Mouse (Mus musculus): Measurements from ENCODE around the gene Cope. TPM values are rescaled to one million over a fixed set of nuclear protein-coding genes. Genes with fewer than 3 reads are reported as not detected.

Gene Cope
- polyA plus RNA-seq, 1 experiment from 2014 or later: 288 TPM

DNA sequence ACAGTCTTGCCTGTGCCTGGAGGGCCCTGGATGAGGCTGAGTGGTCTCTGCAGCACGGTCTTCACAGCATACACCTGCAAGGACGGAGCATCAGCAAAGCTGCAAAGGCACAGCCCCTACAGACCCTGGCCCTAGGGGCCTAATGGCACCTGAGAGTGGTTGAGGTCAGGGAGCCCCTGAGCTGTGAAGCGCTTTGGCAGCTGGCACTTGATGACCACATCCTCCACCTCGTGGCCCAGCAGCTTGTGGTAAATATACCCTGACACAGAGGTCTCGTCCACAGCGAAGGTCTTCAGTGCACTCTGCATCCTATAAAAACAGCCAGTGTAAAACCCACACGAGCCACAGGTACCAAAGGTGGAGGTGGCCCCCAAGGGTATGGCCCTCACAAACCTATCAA lies 36.6 kb downstream of the Cope start:
- Histone ChIP-seq H3K9me3 (ENCODE audit: control insufficient read depth, low read length) (no peaks in the 10 kb centered on the region), H3K4me1 (replicated peaks; ENCODE audit: control insufficient read depth, insufficient read depth, low read length) (no peaks in the 10 kb centered on the region), H3K4me3 (replicated peaks; ENCODE audit: low read length) (no peak overlapping the region), H3K27me3 (ENCODE audit: control insufficient read depth, insufficient read depth, low read length) (no peaks in the 10 kb centered on the region), H3K36me3 (replicated peaks; ENCODE audit: control insufficient read depth, insufficient read depth) (peaks cover 98% of the 10 kb centered on the region), H3K27ac (no peak overlapping the region), H3K9ac (no peak overlapping the region), H3K4me2 (replicated peaks) (no peak overlapping the region)
- 90% methylated on average over 7 of the region's 7 CpGs for WGBS
- DNase-seq (ENCODE audit: low spot score) (no peak), ATAC-seq (ENCODE audit: low FRiP score) (no peak)

DNA sequence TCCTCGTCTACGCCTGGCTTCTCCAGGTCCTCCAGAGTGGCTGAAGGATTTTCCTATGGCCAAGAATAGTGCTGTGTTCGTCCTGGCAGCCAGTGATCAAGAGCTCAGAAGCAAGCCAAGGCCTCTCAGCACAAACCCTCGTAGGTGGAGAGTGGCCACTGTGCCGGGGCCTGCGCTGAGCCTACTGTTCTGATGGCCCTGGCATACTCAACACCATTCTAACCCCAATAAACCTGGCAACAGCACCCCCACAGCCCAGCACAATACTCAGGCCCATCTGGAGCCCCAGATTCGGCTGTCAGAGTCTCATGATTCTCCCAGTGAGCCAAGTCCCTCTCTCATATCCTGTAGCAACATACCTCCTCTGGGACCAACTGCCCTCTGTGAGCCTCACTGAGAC lies 38.3 kb downstream of the Cope start:
- H3K4me1 ChIP-seq (replicated peaks; ENCODE audit: control insufficient read depth, insufficient read depth, low read length): no peaks in the 10 kb centered on the region
- no peaks in the 10 kb centered on the region for H3K27me3 ChIP-seq (ENCODE audit: control insufficient read depth, insufficient read depth, low read length)
- H3K4me2 ChIP-seq (replicated peaks): no peak overlapping the region
- no peak for ATAC-seq (ENCODE audit: low FRiP score)
- H3K27ac ChIP-seq: no peak overlapping the region
- H3K4me3 ChIP-seq (replicated peaks; ENCODE audit: low read length): no peak overlapping the region
- H3K9me3 ChIP-seq (ENCODE audit: control insufficient read depth, low read length): no peaks in the 10 kb centered on the region
- WGBS: 93% methylated on average over 7 of the region's 7 CpGs
- no peak overlapping the region for H3K9ac ChIP-seq
- no peak for DNase-seq (ENCODE audit: low spot score)
- H3K36me3 ChIP-seq (replicated peaks; ENCODE audit: control insufficient read depth, insufficient read depth): peaks cover 81% of the 10 kb centered on the region

DNA sequence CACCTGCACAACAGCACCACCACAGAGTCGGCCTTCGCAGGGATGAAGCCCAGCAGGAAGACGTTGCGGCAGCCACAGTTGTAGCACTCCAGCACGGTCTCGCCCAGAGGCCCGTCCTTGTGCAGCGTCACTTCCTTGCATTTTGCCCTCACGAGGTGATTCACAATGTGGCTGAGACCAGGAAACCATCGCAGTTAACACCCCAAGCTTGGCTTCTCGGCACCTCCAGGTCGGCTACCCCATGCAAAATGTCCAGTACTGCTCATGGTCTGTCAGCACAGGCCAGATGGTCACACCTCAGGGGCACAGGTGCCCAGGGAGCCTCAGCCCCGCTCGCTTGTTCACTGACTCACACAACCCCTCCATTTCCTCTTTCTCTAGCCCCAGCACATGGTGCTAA lies 39.7 kb downstream of the Cope start:
- Histone ChIP-seq H3K4me2 (replicated peaks) (no peak overlapping the region), H3K9ac (no peak overlapping the region), H3K36me3 (replicated peaks; ENCODE audit: control insufficient read depth, insufficient read depth) (peaks cover 67% of the 10 kb centered on the region), H3K27ac (no peak overlapping the region), H3K9me3 (ENCODE audit: control insufficient read depth, low read length) (no peaks in the 10 kb centered on the region), H3K27me3 (ENCODE audit: control insufficient read depth, insufficient read depth, low read length) (no peaks in the 10 kb centered on the region), H3K4me3 (replicated peaks; ENCODE audit: low read length) (no peak overlapping the region), H3K4me1 (replicated peaks; ENCODE audit: control insufficient read depth, insufficient read depth, low read length) (no peaks in the 10 kb centered on the region)
- no peak for DNase-seq (ENCODE audit: low spot score)
- 93% methylated on average over 14 of the region's 14 CpGs for WGBS
- no peak for ATAC-seq (ENCODE audit: low FRiP score)

DNA sequence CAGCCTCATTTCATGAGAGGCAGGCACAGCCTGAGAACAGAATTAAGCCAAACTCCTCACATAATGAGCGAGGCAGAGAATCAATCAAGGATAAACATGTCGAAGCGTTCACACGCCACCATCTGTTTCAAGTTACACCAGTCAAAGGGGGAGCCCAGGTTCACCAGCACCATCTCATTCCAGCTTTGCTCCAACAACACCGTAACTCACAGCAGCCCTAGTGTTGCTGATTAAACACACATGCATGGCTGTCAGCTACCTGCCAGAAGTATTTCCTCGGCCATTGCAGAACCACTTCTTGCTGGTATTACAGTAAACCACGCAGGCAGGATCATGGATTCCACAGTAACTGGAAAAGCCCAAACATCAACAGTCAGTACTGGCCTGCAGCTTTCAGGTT lies 40.8 kb downstream of the Cope start:
- WGBS: 82% methylated on average over 7 of the region's 7 CpGs
- Histone ChIP-seq H3K9ac (no peak overlapping the region), H3K27me3 (ENCODE audit: control insufficient read depth, insufficient read depth, low read length) (no peaks in the 10 kb centered on the region), H3K36me3 (replicated peaks; ENCODE audit: control insufficient read depth, insufficient read depth) (peaks cover 56% of the 10 kb centered on the region), H3K9me3 (ENCODE audit: control insufficient read depth, low read length) (no peaks in the 10 kb centered on the region), H3K4me3 (replicated peaks; ENCODE audit: low read length) (no peak overlapping the region), H3K27ac (no peak overlapping the region), H3K4me1 (replicated peaks; ENCODE audit: control insufficient read depth, insufficient read depth, low read length) (no peaks in the 10 kb centered on the region; the same call in 1 of the 2 replicates), H3K4me2 (replicated peaks) (no peak overlapping the region)
- DNase-seq (ENCODE audit: low spot score) (no peak), ATAC-seq (ENCODE audit: low FRiP score) (no peak)

DNA sequence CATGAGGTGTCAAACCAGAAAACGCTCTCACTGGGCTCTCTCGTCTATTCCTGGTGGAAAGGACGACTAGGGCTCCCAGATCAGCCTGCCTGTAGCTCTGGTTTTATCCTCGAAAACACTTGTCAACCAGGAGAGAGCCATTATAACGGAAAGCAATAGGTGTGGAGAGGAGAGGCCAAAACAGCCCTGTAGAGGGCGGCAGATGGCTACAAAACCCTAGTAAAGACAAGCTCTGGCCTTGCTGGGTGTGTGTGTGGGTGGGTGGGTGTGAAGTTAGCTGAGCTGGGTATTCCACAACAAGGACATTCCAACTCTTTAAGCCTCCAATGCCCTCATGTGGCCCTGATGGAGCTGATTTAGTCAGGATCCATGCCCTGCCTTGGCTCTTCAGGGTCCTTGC lies 41.4 kb downstream of the Cope start:
- 62% methylated on average over 6 of the region's 6 CpGs for WGBS
- Histone ChIP-seq H3K4me2 (replicated peaks) (no peak overlapping the region), H3K27ac (no peak overlapping the region), H3K9ac (no peak overlapping the region), H3K27me3 (ENCODE audit: control insufficient read depth, insufficient read depth, low read length) (no peaks in the 10 kb centered on the region), H3K4me1 (replicated peaks; ENCODE audit: control insufficient read depth, insufficient read depth, low read length) (no peaks in the 10 kb centered on the region; the same call in 1 of the 2 replicates), H3K9me3 (ENCODE audit: control insufficient read depth, low read length) (no peaks in the 10 kb centered on the region), H3K36me3 (replicated peaks; ENCODE audit: control insufficient read depth, insufficient read depth) (peaks cover 51% of the 10 kb centered on the region), H3K4me3 (replicated peaks; ENCODE audit: low read length) (no peak overlapping the region)
- ATAC-seq (ENCODE audit: low FRiP score): peak; percentile 55; the same call in 1 of the 2 replicates
- DNase-seq (ENCODE audit: low spot score): peak; percentile 64

DNA sequence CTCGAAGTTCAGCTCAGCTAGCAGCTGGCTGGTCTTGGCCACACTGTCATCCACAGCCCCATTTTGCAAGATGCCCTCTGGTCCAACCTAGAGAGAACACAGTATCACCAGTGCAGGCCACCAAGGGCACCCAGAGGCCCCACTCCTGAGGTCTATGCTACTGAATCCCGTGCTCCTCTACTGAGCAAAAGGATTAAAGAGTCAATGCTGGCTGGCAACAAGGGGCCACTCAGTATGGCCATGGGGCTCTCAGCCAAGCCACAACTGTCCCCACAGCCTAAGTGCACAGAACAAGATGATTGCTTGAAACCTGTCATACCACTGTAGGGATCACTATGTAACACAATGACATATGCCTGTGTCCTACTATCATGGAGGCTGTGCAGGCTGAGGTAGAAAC lies 42.0 kb downstream of the Cope start:
- H3K9me3 ChIP-seq (ENCODE audit: control insufficient read depth, low read length): no peaks in the 10 kb centered on the region
- H3K27me3 ChIP-seq (ENCODE audit: control insufficient read depth, insufficient read depth, low read length): no peaks in the 10 kb centered on the region
- H3K4me1 ChIP-seq (replicated peaks; ENCODE audit: control insufficient read depth, insufficient read depth, low read length): no peaks in the 10 kb centered on the region; the same call in 1 of the 2 replicates
- no peak for DNase-seq (ENCODE audit: low spot score)
- H3K4me3 ChIP-seq (replicated peaks; ENCODE audit: low read length): no peak overlapping the region
- H3K4me2 ChIP-seq (replicated peaks): no peak overlapping the region
- H3K27ac ChIP-seq: no peak overlapping the region
- no peak for ATAC-seq (ENCODE audit: low FRiP score)
- H3K9ac ChIP-seq: no peak overlapping the region; the same call in 1 of the 2 replicates
- 79% methylated on average over 2 of the region's 2 CpGs for WGBS
- H3K36me3 ChIP-seq (replicated peaks; ENCODE audit: control insufficient read depth, insufficient read depth): peaks cover 51% of the 10 kb centered on the region

DNA sequence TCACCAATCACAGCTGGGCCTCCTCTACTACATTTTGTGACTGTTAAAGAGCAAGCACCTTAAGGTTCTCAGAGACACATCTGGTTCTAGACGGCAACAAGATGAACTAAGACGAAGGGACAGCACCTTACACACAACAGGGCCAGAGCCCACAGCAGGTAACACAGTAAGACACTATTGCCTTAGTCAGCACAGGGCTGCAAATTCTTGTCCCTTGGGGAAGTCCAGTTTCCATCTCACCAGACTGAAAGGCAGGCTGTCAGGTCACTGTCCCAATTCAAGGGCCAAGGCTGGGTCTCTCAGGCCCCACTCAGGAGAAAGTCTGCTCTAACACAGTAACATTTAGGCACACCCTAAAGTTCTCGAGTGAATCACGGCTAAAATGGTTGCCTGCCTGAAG lies 45.1 kb downstream of the Cope start:
- Histone ChIP-seq H3K4me1 (replicated peaks; ENCODE audit: control insufficient read depth, insufficient read depth, low read length) (peaks cover 22% of the 10 kb centered on the region), H3K27ac (no peak overlapping the region), H3K4me2 (replicated peaks) (no peak overlapping the region), H3K9ac (no peak overlapping the region), H3K36me3 (replicated peaks; ENCODE audit: control insufficient read depth, insufficient read depth) (peaks cover 23% of the 10 kb centered on the region), H3K9me3 (ENCODE audit: control insufficient read depth, low read length) (no peaks in the 10 kb centered on the region), H3K4me3 (replicated peaks; ENCODE audit: low read length) (no peak overlapping the region), H3K27me3 (ENCODE audit: control insufficient read depth, insufficient read depth, low read length) (no peaks in the 10 kb centered on the region)
- ATAC-seq (ENCODE audit: low FRiP score): no peak
- no peak for DNase-seq (ENCODE audit: low spot score)
- WGBS: 89% methylated on average over 4 of the region's 4 CpGs

DNA sequence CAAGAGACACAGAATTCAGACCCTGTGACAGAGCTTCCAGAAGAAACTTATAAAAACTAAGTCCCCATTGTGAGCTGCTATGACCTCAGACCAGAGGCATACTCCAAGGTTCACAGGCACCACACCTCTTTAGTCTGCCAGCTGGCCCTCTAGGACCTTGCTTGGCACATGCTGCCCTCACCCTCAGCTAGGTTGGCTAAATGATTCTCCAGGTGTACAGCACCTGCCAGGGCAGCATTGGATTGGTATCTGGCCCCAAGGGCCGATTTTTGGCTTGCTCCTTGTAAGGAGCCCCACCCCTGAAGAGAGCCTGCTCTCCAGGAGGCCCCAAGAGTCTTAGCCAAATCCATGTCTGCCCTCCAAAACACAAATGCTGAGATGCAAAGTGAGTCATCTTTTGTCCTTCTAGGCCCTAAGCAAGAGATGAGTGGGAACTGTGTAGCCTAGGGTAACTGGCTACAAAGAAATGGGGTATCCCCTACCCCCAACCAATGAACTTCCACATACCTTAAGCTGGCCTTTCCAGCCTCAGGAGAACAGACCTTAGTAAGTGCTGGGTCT lies 45.6 kb downstream of the Cope start:
- ATAC-seq (ENCODE audit: low FRiP score) (no peak), DNase-seq (ENCODE audit: low spot score) (peak; percentile 17)

DNA sequence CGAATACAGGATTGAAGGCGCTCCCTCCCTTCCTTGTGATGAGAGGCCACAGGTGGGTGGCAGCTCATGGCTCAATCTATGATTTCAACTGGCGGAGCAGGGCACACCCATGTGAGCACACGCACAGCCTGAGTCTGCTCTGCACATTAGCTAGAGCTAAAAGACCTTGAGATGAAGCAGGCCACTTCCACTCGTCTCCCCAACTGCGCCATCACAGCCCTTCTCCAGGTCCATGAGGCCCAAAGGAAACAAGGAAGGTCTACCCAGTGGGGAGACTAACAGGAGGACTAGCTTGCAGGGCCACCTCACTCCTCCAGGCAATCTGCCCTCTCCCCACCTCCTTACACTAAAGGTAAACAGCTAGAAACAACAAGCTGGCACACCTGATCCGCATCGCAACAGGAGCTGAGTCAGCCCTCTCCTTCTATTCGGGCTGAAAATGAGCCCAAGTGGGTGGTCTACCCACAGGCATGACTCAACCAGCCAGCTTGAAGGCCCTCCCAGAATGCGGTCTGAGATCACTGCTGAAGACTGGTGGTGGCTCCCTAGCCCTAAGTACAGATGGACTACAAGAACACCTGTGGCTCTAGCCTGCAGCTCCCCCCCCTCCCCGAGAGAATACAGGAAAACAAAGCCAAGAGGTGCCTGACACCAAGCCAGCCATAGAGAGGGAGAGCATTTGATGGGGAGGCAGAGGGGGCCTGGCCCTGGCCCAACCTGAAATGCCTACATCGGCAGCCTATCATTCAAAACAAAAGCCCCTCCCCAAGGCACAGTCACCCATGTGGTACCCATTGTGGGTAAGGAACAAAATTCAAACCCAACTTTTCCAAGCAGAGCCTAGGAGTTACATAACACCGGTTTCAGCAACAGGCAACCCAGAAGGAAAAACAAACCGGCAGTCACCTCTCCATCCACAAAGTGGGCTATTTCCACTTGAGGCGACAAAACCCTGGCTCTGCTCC lies 49.0 kb downstream of the Cope start:
- H3K36me3 ChIP-seq (replicated peaks; ENCODE audit: control insufficient read depth, insufficient read depth): peaks cover 11% of the 10 kb centered on the region; the same call in 1 of the 2 replicates
- WGBS: 57% methylated on average over 15 of the region's 15 CpGs
- peak overlapping the region; percentile 97 for H3K4me3 ChIP-seq (replicated peaks; ENCODE audit: low read length)
- no peaks in the 10 kb centered on the region for H3K27me3 ChIP-seq (ENCODE audit: control insufficient read depth, insufficient read depth, low read length)
- H3K4me2 ChIP-seq (replicated peaks): peak overlapping the region; percentile 99
- peaks cover 30% of the 10 kb centered on the region for H3K4me1 ChIP-seq (replicated peaks; ENCODE audit: control insufficient read depth, insufficient read depth, low read length)
- H3K9ac ChIP-seq: peak overlapping the region; percentile 98
- H3K9me3 ChIP-seq (ENCODE audit: control insufficient read depth, low read length): no peaks in the 10 kb centered on the region
- DNase-seq (ENCODE audit: low spot score) (no peak), ATAC-seq (ENCODE audit: low FRiP score) (no peak)
- no peak overlapping the region for H3K27ac ChIP-seq

More for the DNA sequence above, 45.6 kb downstream of the Cope start:
- Histone ChIP-seq H3K27me3 (ENCODE audit: control insufficient read depth, insufficient read depth, low read length) (no peaks in the 10 kb centered on the region), H3K4me1 (replicated peaks; ENCODE audit: control insufficient read depth, insufficient read depth, low read length) (peaks cover 22% of the 10 kb centered on the region), H3K27ac (no peak overlapping the region), H3K9me3 (ENCODE audit: control insufficient read depth, low read length) (no peaks in the 10 kb centered on the region), H3K36me3 (replicated peaks; ENCODE audit: control insufficient read depth, insufficient read depth) (peaks cover 18% of the 10 kb centered on the region), H3K4me3 (replicated peaks; ENCODE audit: low read length) (no peak overlapping the region), H3K4me2 (replicated peaks) (no peak overlapping the region), H3K9ac (no peak overlapping the region)
- 86% methylated on average over 1 of the region's 1 CpGs for WGBS
